Comparison of ENCODE assay signal across 8 mouse cellular contexts in genomic region chr2:52859466-52859840, GRCm38 (mm10). TPM values are rescaled to one million over a fixed set of nuclear protein-coding genes. Genes with fewer than 3 reads are reported as not detected.
DNase-seq lines count a peak whose midpoint lies in the region; ATAC-seq lines count a peak whose summit lies in the region.

No protein-coding gene starts in this region.

- peak overlapping the region; percentile 100 for H3K4me3 ChIP-seq in forebrain, embryonic 16.5 days (replicated peaks; ENCODE audit: low read length)
- peak overlapping the region; percentile 95 for H3K4me3 ChIP-seq in neural tube, embryonic 12.5 days

- H3K9ac ChIP-seq in forebrain, embryonic 16.5 days (replicated peaks; ENCODE audit: low read depth, low read length): peak overlapping the region; percentile 100
- H3K9ac ChIP-seq in neural tube, embryonic 12.5 days: peak overlapping the region; percentile 95

- WGBS in forebrain, embryonic 16.5 days: 2% methylated on average over 7 of the region's 7 CpGs
- 5% methylated on average over 7 of the region's 7 CpGs for WGBS in neural tube, embryonic 12.5 days

- ATAC-seq in forebrain, embryonic 16.5 days: no peak
- no peak for ATAC-seq in neural tube, embryonic 12.5 days (ENCODE audit: low FRiP score, low read depth)

- peak; percentile 9 for DNase-seq in ovary, postnatal 10 days (ENCODE audit: low spot score)
- DNase-seq in ovary, adult 18-20 months (ENCODE audit: low spot score): no peak
- DNase-seq in kidney, postnatal 36 days: peak; percentile 23 to 35
- DNase-seq in frontal cortex, postnatal 36 days (ENCODE audit: low spot score in 2 of 2): no peak
- DNase-seq in left cerebral cortex, postnatal 4 days: no peak
- no peak for DNase-seq in layer of hippocampus, adult 18-20 months (ENCODE audit: low spot score in 2 of 2)

- no peaks in the 10 kb centered on the region for H3K36me3 ChIP-seq in forebrain, embryonic 16.5 days (ENCODE audit: control insufficient read depth, insufficient read depth)
- no peaks in the 10 kb centered on the region for H3K36me3 ChIP-seq in neural tube, embryonic 12.5 days

- no peaks in the 10 kb centered on the region for H3K9me3 ChIP-seq in forebrain, embryonic 16.5 days (ENCODE audit: control insufficient read depth, low read length)
- H3K9me3 ChIP-seq in neural tube, embryonic 12.5 days: no peaks in the 10 kb centered on the region

- no peaks in the 10 kb centered on the region; the same call in 1 of the 2 replicates for H3K27me3 ChIP-seq in forebrain, embryonic 16.5 days (replicated peaks; ENCODE audit: control insufficient read depth, insufficient read depth, low read length)
- H3K27me3 ChIP-seq in neural tube, embryonic 12.5 days (replicated peaks): no peaks in the 10 kb centered on the region

- peak overlapping the region; percentile 77 for H3K4me2 ChIP-seq in forebrain, embryonic 16.5 days (ENCODE audit: low read length)
- H3K4me2 ChIP-seq in neural tube, embryonic 12.5 days (replicated peaks): peak overlapping the region; percentile 84

- intact Hi-C loops in left cerebral cortex, postnatal 4 days (cut with DNase I): loop anchor here (10.0 kb wide), 3 partner anchors 85 to 265 kb away; no protein-coding TSS in a partner anchor

- H3K4me1 ChIP-seq in forebrain, embryonic 16.5 days (replicated peaks; ENCODE audit: control insufficient read depth, insufficient read depth, low read length): peaks cover 42% of the 10 kb centered on the region
- H3K4me1 ChIP-seq in neural tube, embryonic 12.5 days: peaks cover 29% of the 10 kb centered on the region

- H3K27ac ChIP-seq in forebrain, embryonic 16.5 days (ENCODE audit: low read length): peak overlapping the region; percentile 85
- H3K27ac ChIP-seq in neural tube, embryonic 12.5 days: no peak overlapping the region

RNA-seq across cellular contexts. Expression of gene Fmnl2, which starts 1.8 kb away (rescaled TPM):
- 15.5 and 18.5 TPM in 2 replicates for polyA plus RNA-seq in forebrain, embryonic 16.5 days (2015; fragmentation: Nextera tagmentation; extraction: Ambion mirVana)
- polyA plus RNA-seq in neural tube, embryonic 12.5 days (2016; fragmentation: Nextera tagmentation; extraction: Ambion mirVana): 10.7 and 12.9 TPM in 2 replicates
- total RNA-seq in left cerebral cortex, postnatal 4 days (2021): 10 to 100 TPM; 62.6 to 70.6 TPM
- total RNA-seq in layer of hippocampus, adult 18-20 months (2021): 10 to 100 TPM; 43.0 to 46.9 TPM

Comparison
In these comparisons a context has a peak if more than half of its experiments do, and no peak if none do; other contexts are left out.
1. DNase-seq: peak in ovary, postnatal 10 days (single experiment) and kidney, postnatal 36 days (2 of 2); none in ovary, adult 18-20 months (single experiment), frontal cortex, postnatal 36 days (0 of 2), left cerebral cortex, postnatal 4 days (single experiment) and layer of hippocampus, adult 18-20 months (0 of 2).